Mouse (Mus musculus) cerebellum, adult 2 months (tissue): ENCODE results near the gene Brf1. TPM values are rescaled to one million over a fixed set of nuclear protein-coding genes. Genes with fewer than 3 reads are reported as not detected.
A peak's percentile ranks its signal among the peaks of the same experiment; 100 is the strongest.

Experiments used
- DNase-seq, 2 experiments: peaks; one replicate each; pipeline ENCODE4 v3.0.0; 2021
- H3K27ac ChIP-seq: fragments of 200-500 bp; 2 replicates; pipeline ENCODE4 v1.5.1; 2012; ENCODE audit warnings: low read length, control low read depth, inconsistent platforms; ENCODE audit not compliant: insufficient read depth
- H3K27me3 ChIP-seq: fragments of 200-500 bp; 2 replicates; pipeline ENCODE4 v1.6.1; 2012; ENCODE audit warnings: inconsistent platforms, mild to moderate bottlenecking, low read length, moderate library complexity; ENCODE audit not compliant: control insufficient read depth, insufficient read depth
- H3K4me1 ChIP-seq: fragments of 200-500 bp; 2 replicates; pipeline ENCODE4 v1.6.1; 2011; ENCODE audit warnings: low read length; ENCODE audit not compliant: control insufficient read depth, insufficient read depth
- H3K4me3 ChIP-seq: fragments of 200-500 bp; replicated peaks from 2 replicates; pipeline ENCODE3; 2011; ENCODE audit warnings: mild to moderate bottlenecking, low read depth, low read length, control low read depth; ENCODE audit not compliant: insufficient read depth
- CTCF ChIP-seq: fragments of 200-500 bp; IDR thresholded peaks from 2 replicates; pipeline ENCODE4 v1.5.1; 2011; ENCODE audit warnings: low read depth, mild to moderate bottlenecking, control low read depth, low read length, moderate library complexity, borderline replicate concordance; ENCODE audit not compliant: insufficient read depth
- POLR2A ChIP-seq: fragments of 200-500 bp; IDR thresholded peaks from 2 replicates; pipeline ENCODE4 v1.6.1; 2011; ENCODE audit warnings: low read length, control low read depth, borderline replicate concordance; ENCODE audit not compliant: insufficient read depth
- whole genome bisulfite sequencing: fragments of 180-500 bp; shearing (Covaris S2); methylation state at CpG from one replicate; pipeline ENCODE4 v1.1.7; 2018; 5-methylcytosine and 5-hydroxymethylcytosine counted together
- polyA plus RNA-seq: library from polyadenylated mRNA; depleted of rRNA; stranded (reverse); fragments of >200 nt; gene quantifications from 2 replicates; pipeline ENCODE4 v1.2.3, GENCODE M21; 2012

The Brf1 gene
- polyA plus RNA-seq, 1 experiment = 52.4 TPM

- H3K27ac ChIP-seq = no peak overlapping the region
- no peak overlapping the region for H3K4me3 ChIP-seq
- H3K4me1 ChIP-seq = peaks cover 33% of the 10 kb centered on the region
- no peak for DNase-seq
- H3K27me3 ChIP-seq = no peaks in the 10 kb centered on the region
- WGBS = 53% methylated on average over 4 of the region's 4 CpGs
- TF ChIP-seq POLR2A (no peak), CTCF (no peak)
Measured at GRCm38 (mm10) chr12:112940238-112940637, 60.3 kb downstream of the Brf1 start.

- no peaks in the 10 kb centered on the region for H3K27me3 ChIP-seq
- H3K27ac ChIP-seq = no peak overlapping the region
- H3K4me3 ChIP-seq = no peak overlapping the region
- peaks cover 38% of the 10 kb centered on the region for H3K4me1 ChIP-seq
- peak; percentile 75 to 87 for DNase-seq
- 19% methylated on average over 10 of the region's 10 CpGs for WGBS
- no peak for TF ChIP-seq POLR2A
- TF ChIP-seq CTCF = 0 out of 2 replicates have a peak, but pooled peaks have one; percentile 10
Measured at GRCm38 (mm10) chr12:112938873-112939565, 61.5 kb downstream of the Brf1 start.

- WGBS = 92% methylated on average over 10 of the region's 10 CpGs
- Histone ChIP-seq H3K27ac (no peak overlapping the region), H3K4me1 (peaks cover 38% of the 10 kb centered on the region), H3K4me3 (no peak overlapping the region), H3K27me3 (no peaks in the 10 kb centered on the region)
- no peak for DNase-seq
- TF ChIP-seq POLR2A = no peak
- no peak for TF ChIP-seq CTCF
Measured at GRCm38 (mm10) chr12:112938366-112938765, 62.1 kb downstream of the Brf1 start.

- WGBS = 69% methylated on average over 9 of the region's 9 CpGs
- DNase-seq = no peak
- no peak overlapping the region for H3K4me3 ChIP-seq
- TF ChIP-seq CTCF (no peak), POLR2A (no peak)
- no peaks in the 10 kb centered on the region for H3K27me3 ChIP-seq
- peaks cover 38% of the 10 kb centered on the region for H3K4me1 ChIP-seq
- H3K27ac ChIP-seq = no peak overlapping the region
Measured at GRCm38 (mm10) chr12:112937906-112938305, 62.6 kb downstream of the Brf1 start.

GRCm38 (mm10) chr12:112932647-112933046 is 67.9 kb downstream of the Brf1 start:
- 56% methylated on average over 7 of the region's 7 CpGs for WGBS
- TF ChIP-seq POLR2A = no peak
- no peak for TF ChIP-seq CTCF
- DNase-seq = no peak
- H3K4me1 ChIP-seq = peaks cover 5% of the 10 kb centered on the region; the same call in 1 of the 2 replicates
- no peak overlapping the region for H3K4me3 ChIP-seq
- no peaks in the 10 kb centered on the region; the same call in 1 of the 2 replicates for H3K27me3 ChIP-seq
- no peak overlapping the region for H3K27ac ChIP-seq

- Histone ChIP-seq H3K27me3 (no peaks in the 10 kb centered on the region; the same call in 1 of the 2 replicates), H3K4me1 (peaks cover 8% of the 10 kb centered on the region; the same call in 1 of the 2 replicates), H3K4me3 (peak within 1 kb of the TSS; percentile 31), H3K27ac (no peak within 1 kb of the TSS)
- 4% methylated on average over 85 of the region's 85 CpGs for WGBS
- peak; percentile 46 to 56 for DNase-seq
- TF ChIP-seq CTCF (no peak), POLR2A (no peak)
Measured at GRCm38 (mm10) chr12:112929562-112930352, 70.7 kb downstream of the Brf1 start, which contains the start of gene Jag2. Jag2 (minus strand) TSS chr12:112929776.

GRCm38 (mm10) chr12:112928401-112929241 is 71.9 kb downstream of the Brf1 start:
- WGBS = 3% methylated on average over 106 of the region's 124 CpGs
- peaks cover 5% of the 10 kb centered on the region; the same call in 1 of the 2 replicates for H3K4me1 ChIP-seq
- TF ChIP-seq POLR2A (no peak), CTCF (no peak)

More at GRCm38 (mm10) chr12:112928401-112929241, 71.9 kb downstream of the Brf1 start:
- no peak overlapping the region for H3K27ac ChIP-seq
- H3K4me3 ChIP-seq = peak overlapping the region; percentile 15
- no peak for DNase-seq
- H3K27me3 ChIP-seq = no peaks in the 10 kb centered on the region; the same call in 1 of the 2 replicates
